Mouse (Mus musculus) A20 (cell line): ENCODE measurements at regions not wholly inside any gene's neighbourhood (a gene's known extent, or its start where the extent isn't known, plus 50 kb on each side); places are given as distances from the start of the nearest gene placed in this dataset.

Experiments used
- DNase-seq: peaks from one replicate; pipeline ENCODE4 v3.0.0-alpha.2; 2011; ENCODE audit warnings: low read depth, low spot score

DNA sequence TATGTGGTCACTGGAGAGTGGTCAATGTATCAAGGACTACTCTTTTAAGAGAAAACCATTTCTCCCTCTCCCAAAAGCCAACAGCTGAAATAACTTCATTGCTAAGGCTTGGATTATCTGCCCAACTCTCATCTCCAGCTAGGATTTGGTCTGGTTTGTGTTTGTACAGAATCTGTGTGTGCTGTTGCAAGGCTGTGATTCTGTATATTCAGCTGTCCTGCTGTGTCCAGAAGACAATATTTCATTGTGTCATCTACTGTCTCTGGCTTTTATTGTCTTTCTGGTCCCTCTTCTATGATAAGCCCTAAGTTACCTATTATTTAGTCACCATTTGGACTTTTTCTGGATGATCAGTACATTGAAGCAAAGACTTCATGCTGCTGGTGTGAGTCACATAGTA, 110.9 kb downstream of the Cenpc1 start:
- no peak for DNase-seq

DNA sequence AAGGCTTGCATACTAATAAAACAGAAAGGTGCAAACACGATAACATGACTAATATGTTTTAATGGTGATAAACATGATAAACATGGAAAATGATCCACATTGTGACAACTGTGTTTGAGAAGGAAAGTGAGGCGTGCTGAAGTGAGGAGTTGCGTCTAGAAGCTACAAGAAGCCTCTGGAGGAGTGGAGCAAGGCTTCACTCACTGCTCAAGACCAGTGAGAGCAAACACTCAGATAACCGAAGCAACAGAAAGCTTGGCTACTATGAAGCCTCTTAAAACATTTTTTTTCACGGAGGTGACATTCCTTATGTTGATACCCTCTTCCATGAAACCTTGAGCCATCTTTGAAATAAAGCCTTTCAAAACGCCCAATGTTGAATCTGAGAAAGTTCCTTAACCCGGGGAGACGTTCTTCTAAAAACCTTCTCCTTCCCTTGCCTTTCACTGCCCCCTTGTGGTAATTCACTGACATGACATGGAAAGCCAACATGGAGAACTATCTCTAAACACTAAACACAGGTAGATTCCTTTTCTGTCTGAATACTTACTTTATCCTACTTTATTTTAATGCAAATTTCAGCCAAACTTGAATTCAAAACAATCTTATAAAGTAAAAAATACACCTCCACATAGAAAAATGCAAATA, 128.6 kb downstream of the Cenpc1 start:
- DNase-seq, result peak; percentile 71

DNA sequence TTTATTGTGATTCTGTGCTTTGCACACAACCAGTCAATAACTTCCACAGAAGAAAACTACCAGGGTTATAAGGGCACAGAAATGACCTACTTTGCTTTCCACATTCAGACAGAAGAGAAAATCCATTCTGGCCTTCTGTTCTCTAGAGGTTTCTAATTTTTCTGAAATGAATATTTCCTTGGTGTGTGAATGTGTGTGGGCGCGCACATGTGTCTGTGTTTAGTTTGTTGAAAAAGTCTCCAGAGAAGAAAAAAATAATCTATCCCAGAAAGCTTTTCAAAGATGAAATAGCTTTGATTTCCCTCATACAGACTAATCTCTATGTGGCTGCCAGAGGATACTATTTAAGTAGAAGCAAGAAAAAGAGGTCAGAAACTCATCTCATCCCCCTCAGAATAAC, 147.1 kb downstream of the Cenpc1 start:
- no peak for DNase-seq

DNA sequence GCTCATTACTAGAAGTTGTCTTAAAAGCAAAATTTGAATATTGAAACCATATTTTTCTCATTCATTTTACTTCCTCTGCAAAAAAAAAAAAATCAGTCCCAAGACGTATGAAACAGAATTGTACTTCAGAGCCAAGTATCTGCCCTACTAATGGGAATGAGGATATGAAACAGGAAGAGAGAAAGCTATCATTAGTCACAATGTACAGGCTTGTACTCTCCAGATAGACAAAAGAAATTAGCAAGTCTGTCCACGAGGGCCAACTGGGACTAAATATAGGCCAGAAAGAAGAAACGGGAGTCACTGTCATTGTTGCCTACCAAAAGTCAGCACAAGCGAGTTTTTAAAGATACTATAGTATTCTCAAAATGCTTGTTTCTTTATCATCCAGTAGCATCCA, 150.4 kb downstream of the Cenpc1 start:
- DNase-seq, result peak; percentile 58

DNA sequence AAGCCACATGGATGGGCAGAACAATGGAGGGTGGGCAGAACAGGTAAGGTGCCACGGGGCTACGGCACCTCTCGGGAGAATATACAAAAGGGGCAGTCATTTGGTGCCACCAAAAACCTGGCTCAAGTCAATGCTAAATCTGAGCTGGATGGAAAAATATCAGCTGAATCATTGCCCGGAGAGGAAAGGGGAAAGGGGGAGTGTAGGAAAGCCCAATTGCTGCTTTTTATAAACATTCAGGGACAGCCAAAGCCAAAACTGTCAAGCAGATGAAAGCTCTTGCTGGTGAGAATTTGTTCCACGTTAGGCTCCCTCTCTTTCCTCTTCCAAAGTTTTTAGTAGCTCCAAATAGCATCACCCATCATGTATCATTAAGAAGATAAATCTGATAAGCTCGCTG, 168.9 kb downstream of the Cenpc1 start:
- no peak for DNase-seq

DNA sequence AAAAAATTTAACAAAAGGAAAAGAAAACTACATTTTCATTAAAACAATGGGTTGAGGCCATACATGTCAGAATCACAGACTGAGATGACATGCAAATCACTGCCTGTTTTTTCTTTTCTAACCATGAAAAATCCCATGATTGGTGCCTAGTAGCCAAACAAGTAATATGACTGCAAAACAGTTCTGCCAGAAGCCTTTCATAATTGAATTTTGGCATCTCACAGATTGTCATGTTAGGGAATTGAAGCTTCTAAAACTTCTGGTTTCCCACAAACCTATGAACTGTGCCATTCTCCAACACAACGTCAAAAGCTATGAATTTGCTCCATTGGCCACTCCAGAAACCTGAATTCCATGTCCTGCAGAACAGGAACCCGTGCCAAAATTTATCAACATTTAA, 169.6 kb downstream of the Cenpc1 start:
- no peak for DNase-seq

DNA sequence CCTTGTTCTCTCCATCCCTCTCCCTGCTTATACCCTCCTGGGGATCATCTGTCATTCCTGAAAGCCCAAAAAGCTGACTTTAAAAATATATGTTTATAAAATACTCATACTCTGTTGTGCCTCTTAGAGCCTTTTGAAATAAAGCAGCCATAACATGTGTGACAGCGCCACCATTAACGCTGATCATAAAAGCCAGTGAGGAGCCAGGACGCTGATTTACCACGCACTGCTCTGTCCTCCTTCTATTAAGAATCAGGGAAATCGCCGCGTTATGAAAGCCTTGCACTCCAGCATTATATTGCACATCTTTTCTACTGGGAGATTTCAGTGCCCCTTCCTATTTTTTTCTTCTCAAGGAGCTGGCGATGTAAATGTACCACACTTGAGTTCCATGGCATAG, 195.1 kb downstream of the Cenpc1 start:
- DNase-seq, result no peak

DNA sequence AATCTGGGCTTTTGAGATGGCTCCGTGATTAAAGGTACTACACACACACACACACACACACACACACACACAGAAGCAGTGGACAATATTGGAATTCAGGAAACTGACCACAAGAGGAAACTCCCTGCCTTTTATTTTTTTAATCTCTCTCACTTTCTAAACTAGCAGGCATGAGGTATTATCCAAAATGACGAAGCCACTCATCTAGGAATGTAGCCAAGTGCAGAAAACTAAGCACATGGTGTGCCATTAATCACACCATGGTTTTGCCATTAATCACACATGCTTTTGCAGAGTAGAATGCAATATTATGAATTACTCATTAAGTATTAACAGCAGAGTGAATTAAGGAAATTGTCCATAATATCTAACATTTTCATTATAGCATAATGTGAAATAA, 232.8 kb downstream of the Cenpc1 start:
- no peak for DNase-seq

DNA sequence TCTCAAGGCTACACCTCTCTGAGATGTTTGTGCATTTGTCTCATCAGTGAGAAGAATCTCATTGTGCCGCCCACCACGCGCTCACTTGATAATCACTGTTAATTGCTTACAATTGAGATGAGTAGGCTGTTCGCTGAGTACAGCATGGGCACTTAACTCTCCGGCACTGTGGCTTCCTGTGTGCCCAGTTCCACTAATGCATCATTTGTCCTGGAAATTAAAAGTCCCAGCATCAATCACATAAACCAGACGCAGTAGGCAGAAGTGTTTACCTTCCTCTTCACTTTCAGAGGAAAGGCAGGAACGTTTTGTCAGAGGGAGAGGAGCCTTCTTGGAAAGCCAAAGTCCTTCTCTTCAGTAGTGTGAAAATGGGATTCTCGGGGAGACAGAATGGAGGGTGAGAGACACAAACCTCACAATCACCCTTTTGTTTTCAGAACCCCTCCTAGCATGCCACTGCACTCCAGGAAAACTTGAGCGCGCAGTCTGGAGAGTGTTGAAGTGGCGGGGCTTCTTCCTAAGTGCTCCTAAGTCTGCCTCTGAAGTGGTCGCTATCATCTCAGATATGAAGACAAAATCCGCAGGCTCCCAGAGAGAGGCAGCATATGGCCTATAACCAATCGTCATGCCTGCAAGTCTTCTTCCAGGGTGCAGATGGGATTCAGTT, 269.7 kb downstream of the Cenpc1 start:
- no peak for DNase-seq

DNA sequence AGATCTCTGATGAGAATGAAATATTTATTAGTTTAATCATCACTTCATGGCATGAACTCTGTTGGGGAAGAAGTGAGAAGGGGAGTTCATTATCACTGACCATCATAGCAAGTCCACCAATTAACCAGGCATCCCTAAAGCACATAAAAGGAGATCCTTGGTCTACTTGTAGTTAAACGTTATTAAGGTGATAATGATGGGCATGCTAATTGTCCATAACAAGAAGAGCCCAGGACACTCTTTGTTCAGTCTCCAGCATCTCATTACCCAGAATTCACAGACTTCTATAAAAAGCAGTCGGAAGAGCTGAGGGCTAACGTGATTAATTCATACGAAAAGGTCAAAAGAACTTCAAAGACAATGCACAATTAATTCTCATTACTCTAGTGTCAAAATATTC, 272.2 kb downstream of the Cenpc1 start:
- no peak for DNase-seq

DNA sequence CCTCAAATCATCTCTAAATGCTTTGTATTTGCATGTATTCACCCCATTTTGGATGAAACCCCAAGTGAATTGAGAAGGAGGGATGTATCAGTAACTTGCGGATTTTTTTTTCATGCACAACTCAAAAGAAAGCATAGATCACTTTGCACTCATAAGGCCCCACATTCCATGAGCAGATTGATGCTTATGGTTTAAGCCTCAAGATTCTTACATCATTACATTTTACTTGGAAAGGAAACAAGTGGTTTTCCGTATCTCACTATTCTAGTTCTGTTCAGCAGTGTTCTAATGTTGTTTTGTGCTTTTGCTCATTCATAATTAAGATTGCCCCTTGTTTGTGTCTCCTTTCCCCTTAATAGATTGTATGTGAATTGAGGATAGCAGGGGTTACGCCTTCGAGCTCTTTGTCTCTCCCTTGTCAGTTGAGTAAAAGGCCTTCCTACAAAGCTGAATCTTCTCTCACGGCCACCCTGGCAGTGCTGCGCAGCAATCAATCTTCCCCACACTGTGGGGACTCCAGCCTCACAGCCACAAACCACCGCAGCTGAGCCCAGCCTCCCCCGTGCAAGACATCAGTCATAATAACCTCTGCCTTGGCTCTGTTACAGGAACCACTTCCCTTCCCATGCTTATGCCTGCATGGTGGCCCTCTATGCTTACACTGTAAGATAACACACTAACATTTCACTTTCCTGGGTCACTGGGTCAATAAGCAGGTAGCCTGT, 284.5 kb downstream of the Cenpc1 start:
- DNase-seq, result no peak

DNA sequence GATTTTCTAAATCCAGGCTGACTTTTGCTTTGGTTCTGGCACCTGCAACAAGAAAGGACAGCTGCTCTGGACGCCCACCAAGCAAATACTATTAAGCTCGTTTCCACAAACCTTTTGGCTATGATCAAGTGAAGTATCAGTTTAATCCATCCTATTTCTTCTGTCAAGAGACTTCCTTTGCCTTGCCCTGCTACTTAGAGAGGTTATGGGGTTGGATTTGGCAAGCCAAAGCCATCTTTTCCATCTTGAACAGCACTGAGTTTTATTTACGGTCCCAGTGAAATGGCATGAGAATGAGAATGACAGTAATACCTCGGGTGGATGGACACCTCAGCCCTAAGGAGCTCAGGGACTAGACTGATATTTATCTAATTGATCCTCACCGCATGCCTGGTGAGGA, 285.4 kb downstream of the Cenpc1 start:
- no peak for DNase-seq

DNA sequence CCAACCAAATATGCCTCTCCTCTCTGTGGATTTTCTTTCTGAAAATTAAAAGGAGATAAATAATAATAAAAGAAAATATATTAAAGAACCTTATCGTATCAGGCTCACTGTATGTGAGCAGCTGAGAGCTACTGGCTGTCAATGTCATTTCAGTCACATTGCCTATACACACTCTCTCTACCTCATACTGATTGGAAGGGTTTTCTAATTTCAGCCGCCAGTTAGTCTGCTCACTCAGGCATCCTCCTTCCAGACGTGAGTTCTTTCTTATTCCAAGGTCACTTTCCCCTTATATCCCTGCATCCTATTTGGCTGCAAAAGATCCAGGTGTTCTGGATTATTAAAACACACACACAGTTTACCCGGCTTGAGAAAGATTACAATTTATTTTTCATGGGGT, 286.2 kb downstream of the Cenpc1 start:
- no peak for DNase-seq

DNA sequence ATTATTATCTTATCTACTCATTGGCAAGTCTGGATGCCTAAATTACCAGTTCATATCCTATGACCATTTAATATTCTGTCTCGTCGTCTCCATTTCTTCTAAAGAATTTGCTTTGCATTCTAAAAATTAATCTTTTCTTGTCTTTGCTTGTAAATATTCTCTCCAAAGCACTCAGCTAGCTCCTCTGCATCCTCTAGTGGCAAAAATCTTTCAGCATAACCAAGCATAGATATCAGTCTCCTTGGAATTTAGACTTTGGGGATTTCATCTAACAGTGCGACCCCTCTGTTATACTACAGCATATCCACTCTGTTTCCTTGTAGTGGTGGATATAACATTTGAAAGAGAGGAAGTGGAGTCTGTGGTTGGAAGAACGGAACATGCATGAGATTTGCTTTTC, 292.7 kb downstream of the Cenpc1 start:
- no peak for DNase-seq

DNA sequence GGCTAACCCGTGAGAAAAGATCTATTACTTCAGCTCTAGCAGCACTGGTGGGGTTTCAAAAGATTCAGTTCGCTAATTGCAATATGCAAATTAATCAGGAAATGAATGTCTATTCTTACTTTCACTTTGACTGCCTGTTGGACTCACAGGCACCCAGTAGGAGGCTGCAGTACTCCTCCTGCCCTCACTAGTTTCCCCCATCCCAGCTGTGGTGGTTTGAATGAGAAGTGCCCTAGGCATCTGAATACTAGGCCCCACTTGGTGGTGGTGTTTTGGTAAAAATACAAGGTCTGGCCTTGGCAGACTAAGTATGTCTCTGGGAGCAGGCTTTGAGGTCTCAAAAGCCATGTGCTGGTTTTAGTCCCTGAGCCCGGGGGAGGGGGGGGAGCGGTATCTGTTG, 293.3 kb downstream of the Cenpc1 start:
- peak; percentile 81 for DNase-seq

DNA sequence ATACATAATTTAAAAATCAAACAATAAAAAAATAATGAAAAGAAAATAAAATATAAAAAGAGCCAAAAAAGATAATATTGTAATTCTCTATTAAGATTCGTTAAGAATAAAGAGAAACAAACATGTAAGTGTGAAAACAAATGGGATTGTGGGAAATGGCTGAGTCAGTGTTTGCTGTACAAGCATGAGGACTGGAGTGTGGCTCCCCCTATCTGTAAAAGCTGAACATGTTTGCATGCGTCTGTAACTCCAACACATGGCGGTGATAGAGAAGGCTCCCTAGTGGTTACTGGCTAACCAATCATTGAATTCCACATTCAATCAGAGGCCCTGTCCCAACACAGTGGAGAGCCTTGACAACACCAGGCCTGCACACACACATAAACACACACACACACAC, 298.2 kb downstream of the Cenpc1 start:
- peak; percentile 31 for DNase-seq

DNA sequence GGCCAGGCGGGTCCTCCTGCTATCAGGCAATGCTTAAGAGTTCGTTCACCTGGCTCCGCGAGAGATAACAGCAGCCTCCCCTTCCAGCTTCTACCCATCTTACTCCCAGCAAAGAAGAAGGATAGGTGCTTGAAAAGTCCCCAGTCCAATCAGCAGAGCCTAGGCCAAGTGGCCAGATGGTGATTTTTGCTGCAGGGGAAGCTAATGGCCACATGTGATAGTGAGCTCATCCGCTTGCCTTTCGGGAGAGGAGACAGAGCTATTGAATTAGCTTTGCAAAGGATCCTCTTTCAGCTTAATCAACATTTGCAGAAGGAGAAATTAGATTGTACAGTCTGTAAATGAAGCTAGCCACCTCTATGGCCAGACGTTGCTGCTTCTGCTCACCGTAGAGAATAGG, 308.7 kb downstream of the Cenpc1 start:
- DNase-seq, result no peak

DNA sequence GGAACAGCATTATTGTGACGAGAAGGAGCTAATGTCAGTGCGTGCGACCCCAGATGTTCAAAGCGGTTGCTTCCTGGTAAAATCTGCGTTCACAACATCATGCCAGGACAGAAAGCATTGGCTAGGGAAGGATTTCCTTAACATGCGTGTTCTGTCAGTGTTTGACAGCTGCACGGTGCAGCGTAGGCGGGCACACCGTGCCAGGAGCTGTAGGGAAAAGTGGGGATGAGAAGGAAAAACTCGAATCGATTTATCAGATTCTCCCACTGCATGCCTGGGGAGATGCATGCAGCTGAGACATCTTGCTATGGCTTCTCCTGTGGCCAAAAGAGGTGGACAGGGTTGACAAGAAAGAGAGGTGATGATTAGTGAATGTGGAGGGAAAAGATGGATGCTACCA, 311.2 kb downstream of the Cenpc1 start:
- no peak for DNase-seq

DNA sequence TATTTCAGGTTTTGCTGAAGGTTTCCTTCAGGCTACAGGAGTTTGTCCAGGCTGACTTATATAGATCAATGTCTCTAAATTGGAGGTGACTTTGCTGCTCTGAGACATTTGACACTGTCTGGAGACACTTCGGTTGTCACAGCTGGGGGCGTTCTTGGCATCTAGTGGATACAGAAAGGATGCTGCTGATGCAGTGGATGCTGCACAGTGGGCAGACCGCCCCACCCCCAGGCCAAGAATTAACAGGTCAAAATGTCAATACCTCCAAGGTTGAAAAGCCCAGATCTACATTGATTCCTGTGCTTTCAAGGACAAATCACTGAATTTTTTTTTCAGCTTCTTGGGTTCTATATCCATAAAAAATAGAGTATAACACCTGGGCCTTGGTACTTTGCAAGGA, 312.3 kb downstream of the Cenpc1 start:
- DNase-seq, result no peak

DNA sequence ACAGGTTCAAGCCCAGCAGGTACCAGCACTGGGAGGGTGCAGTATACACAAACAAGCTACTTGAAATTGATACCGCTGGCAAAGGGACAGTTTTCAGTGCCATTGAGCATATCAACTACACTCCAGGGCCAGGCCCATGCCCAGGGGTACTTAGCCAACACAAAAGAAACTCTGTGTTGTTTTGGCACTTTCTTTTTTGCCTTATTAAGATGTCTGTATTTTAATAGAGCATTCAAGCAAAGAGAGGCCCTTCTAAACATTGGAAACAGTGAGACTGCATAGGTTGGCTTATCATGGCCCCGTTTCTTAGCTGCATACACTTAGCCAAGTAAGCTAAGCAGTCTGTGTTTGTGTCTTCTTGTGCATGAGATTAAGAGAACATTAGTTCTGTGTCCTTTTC, 313.7 kb downstream of the Cenpc1 start:
- no peak for DNase-seq

DNA sequence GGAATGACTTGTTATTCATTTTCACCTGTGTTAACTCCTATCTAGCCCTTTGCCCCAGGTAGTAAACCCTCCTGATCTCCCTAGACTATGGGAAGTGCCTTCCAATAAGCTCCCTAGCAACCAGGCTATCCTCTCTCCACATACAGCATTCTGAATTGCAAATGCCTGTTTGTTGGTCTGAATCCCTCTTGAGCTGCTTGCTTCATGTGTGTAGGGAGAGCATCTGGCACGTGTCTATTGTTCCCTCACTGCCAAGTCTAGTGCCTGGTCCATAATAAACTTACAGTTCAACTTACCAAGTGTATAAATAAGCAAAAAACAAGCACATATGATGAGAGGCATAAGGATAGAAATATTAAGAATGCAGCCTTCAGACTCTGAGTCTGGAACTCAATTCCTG, 314.5 kb downstream of the Cenpc1 start:
- no peak for DNase-seq

DNA sequence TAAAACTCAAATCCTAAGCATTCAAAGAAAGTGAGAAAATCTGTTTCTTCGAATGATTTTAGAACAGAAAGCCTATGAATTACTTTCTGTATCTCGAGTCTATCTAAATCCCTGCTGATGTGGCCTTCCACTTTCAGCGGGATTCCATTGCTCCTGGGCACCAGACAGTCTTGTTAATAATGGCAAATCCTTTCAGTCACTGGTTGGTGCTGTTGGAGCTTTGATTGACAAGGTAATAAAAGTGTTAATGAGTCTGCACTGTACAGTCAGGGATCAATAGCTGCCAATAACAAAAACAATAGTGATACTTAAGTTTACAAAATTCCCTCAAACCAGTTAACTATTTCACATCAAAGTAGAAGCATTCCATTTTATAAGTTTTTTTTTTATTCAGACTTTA, 335.8 kb downstream of the Cenpc1 start:
- no peak for DNase-seq

DNA sequence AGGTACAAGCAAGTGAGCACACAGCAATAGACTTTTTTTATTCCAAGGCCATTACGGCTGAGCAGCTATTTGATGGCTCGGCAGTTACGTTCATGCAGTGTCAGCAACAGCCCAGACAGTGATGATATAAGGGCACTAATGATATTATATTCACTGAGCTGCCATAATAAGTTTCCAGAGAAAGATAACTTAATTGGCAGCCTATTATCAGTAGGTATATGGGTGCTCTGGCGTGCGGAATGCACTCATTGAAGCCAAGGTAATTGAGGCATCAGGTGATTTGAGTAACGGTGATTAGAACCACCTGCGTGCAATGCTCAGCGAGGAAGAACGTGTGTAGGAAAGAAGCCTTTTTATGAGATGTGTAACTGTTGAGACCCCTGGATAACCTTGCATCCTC, 358.0 kb downstream of the Cenpc1 start:
- DNase-seq, result no peak
